Mouse (Mus musculus) R1 (cell line): ENCODE measurements around the gene Stx4a.
"Not testable (repeated sequence)": the region's sequence is repeated elsewhere in the genome, so short reads cannot be mapped to it uniquely, and the experiment has no call there.

Experiments
- DNase-seq: peaks from one replicate; pipeline ENCODE4 v3.0.0-alpha.2; 2018; ENCODE audit warnings: low read depth, low spot score

The Stx4a gene

GRCm38 (mm10) chr7:127814241-127814921, 9.7 kb upstream of the Stx4a start:
- no peak for DNase-seq

GRCm38 (mm10) chr7:127815116-127815665, 8.9 kb upstream of the Stx4a start:
- DNase-seq: no peak

GRCm38 (mm10) chr7:127815954-127816821, 7.9 kb upstream of the Stx4a start:
- peak; percentile 74 for DNase-seq

- no peak for DNase-seq
These were observed 7.0 kb upstream of the Stx4a start for GRCm38 (mm10) chr7:127817053-127817452.

GRCm38 (mm10) chr7:127817776-127818175, 6.3 kb upstream of the Stx4a start:
- no peak for DNase-seq

- DNase-seq: no peak
These were observed 3.1 kb upstream of the Stx4a start for GRCm38 (mm10) chr7:127820836-127821509.

- no peak for DNase-seq
These were observed 1.6 kb upstream of the Stx4a start for GRCm38 (mm10) chr7:127822494-127822893.

- DNase-seq: no peak
These were observed 590 bp upstream of the Stx4a start for GRCm38 (mm10) chr7:127823236-127824171.

GRCm38 (mm10) chr7:127835550-127835949, 11.5 kb downstream of the Stx4a start:
- DNase-seq: no peak

GRCm38 (mm10) chr7:127837473-127837872, 13.4 kb downstream of the Stx4a start:
- no peak for DNase-seq

- peak; percentile 41 for DNase-seq
These were observed 13.8 kb downstream of the Stx4a start for GRCm38 (mm10) chr7:127837878-127838277.

GRCm38 (mm10) chr7:127840031-127840430, 15.9 kb downstream of the Stx4a start:
- not testable (repeated sequence) for DNase-seq

- DNase-seq: no peak
These were observed 16.8 kb downstream of the Stx4a start for GRCm38 (mm10) chr7:127840886-127841285.

GRCm38 (mm10) chr7:127841340-127842000, 17.4 kb downstream of the Stx4a start:
- peak; percentile 92 for DNase-seq

- peak; percentile 91 for DNase-seq
These were observed 18.1 kb downstream of the Stx4a start for GRCm38 (mm10) chr7:127842001-127842718.

GRCm38 (mm10) chr7:127849973-127850875, 26.1 kb downstream of the Stx4a start:
- DNase-seq: no peak

GRCm38 (mm10) chr7:127850906-127851305, 26.8 kb downstream of the Stx4a start:
- DNase-seq: peak; percentile 43

- DNase-seq: no peak
These were observed 34.2 kb downstream of the Stx4a start for GRCm38 (mm10) chr7:127858258-127858657.

GRCm38 (mm10) chr7:127866434-127866833, 42.3 kb downstream of the Stx4a start:
- DNase-seq: peak; percentile 37
